In the genomic region with DNA sequence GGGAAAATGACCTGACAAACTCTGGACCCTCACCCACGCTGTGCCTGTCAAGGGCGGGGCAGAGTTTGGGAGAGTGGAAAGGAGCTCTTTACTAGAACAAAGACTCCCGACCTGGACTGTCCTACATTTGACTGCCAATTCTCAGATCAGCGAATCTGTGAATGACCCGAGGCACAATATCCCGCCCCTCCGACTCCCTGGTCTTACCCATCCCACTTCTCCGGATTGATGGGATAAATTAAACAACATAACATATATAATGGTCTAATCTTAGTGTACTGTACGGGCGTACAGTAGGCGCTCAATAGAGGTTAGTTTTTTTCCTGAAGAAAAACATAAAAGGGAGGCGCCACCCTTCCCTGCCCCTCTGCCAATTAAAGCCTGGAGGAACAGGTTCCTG, we compare ENCODE assay signal across 8 mouse cellular contexts. TPM values are rescaled to one million over a fixed set of nuclear protein-coding genes. Genes with fewer than 3 reads are reported as not detected.
A peak's percentile ranks its signal among the peaks of the same experiment; 100 is the strongest.
DNase-seq lines count a peak whose midpoint lies in the region; ATAC-seq and TF ChIP-seq lines count a peak whose summit lies in the region.

No protein-coding gene starts in this region.

- no peak for ATAC-seq in forebrain, postnatal 0 days
- ATAC-seq in liver, embryonic 16.5 days (ENCODE audit: low read depth), result no peak

- H3K4me2 ChIP-seq in forebrain, postnatal 0 days (ENCODE audit: low read depth), result peak overlapping the region; percentile 100
- H3K4me2 ChIP-seq in liver, embryonic 16.5 days (ENCODE audit: low read depth, low read length), result peak overlapping the region; percentile 85

- 0 out of 2 replicates have a peak overlapping the region, but pooled peaks have one; percentile 67 for H3K9ac ChIP-seq in ES-Bruce4 (ENCODE audit: low read depth, poor library complexity, severe bottlenecking)
- H3K9ac ChIP-seq in forebrain, postnatal 0 days, result peak overlapping the region; percentile 51
- peak overlapping the region; percentile 99 for H3K9ac ChIP-seq in liver, embryonic 16.5 days (ENCODE audit: low read depth, low read length)

- H3K4me1 ChIP-seq in ES-Bruce4 (ENCODE audit: control insufficient read depth, insufficient read depth, low read length), result peaks cover 12% of the 10 kb centered on the region
- no peaks in the 10 kb centered on the region for H3K4me1 ChIP-seq in forebrain, postnatal 0 days (ENCODE audit: insufficient read depth)
- H3K4me1 ChIP-seq in liver, embryonic 16.5 days (ENCODE audit: control insufficient read depth, low read depth, low read length), result peaks cover 36% of the 10 kb centered on the region

- H3K27ac ChIP-seq in gastrocnemius, adult 2 months, result peak overlapping the region; percentile 81; the same call in 1 of the 2 replicates
- H3K27ac ChIP-seq in ES-Bruce4 (ENCODE audit: insufficient read depth, low read length), result no peak overlapping the region
- no peak overlapping the region for H3K27ac ChIP-seq in forebrain, postnatal 0 days (ENCODE audit: low read depth, low read length)
- peak overlapping the region; percentile 99 for H3K27ac ChIP-seq in liver, embryonic 16.5 days (ENCODE audit: low read length)

- TF ChIP-seq POLR2A in ES-Bruce4 (IDR thresholded peaks at IDR 0.05; ENCODE audit: insufficient read depth, low read length), result no peak

- no peak for DNase-seq in gastrocnemius, adult 2 months
- no peak for DNase-seq in gastrocnemius, postnatal 14 days
- no peak for DNase-seq in forebrain, postnatal 0 days
- no peak for DNase-seq in thymus, postnatal 4 days
- no peak for DNase-seq in adrenal gland, adult 18-20 months (ENCODE audit: low spot score in 2 of 2)
- DNase-seq in left cerebral cortex, adult 9 months (ENCODE audit: low spot score in 2 of 2), result no peak

- H3K9me3 ChIP-seq in ES-Bruce4 (replicated peaks; ENCODE audit: control insufficient read depth, insufficient read depth, low read length, poor library complexity, severe bottlenecking), result no peaks in the 10 kb centered on the region
- H3K9me3 ChIP-seq in forebrain, postnatal 0 days (ENCODE audit: low read length), result no peaks in the 10 kb centered on the region
- no peaks in the 10 kb centered on the region for H3K9me3 ChIP-seq in liver, embryonic 16.5 days (replicated peaks; ENCODE audit: control insufficient read depth, low read length)

- H3K36me3 ChIP-seq in ES-Bruce4 (ENCODE audit: control insufficient read depth, insufficient read depth, low read length, poor library complexity, severe bottlenecking), result no peaks in the 10 kb centered on the region
- no peaks in the 10 kb centered on the region for H3K36me3 ChIP-seq in forebrain, postnatal 0 days (ENCODE audit: insufficient read depth)
- H3K36me3 ChIP-seq in liver, embryonic 16.5 days (ENCODE audit: control insufficient read depth, insufficient read depth), result peaks cover 12% of the 10 kb centered on the region

- TF ChIP-seq EP300 in ES-Bruce4 (IDR thresholded peaks at IDR 0.05; ENCODE audit: insufficient read depth, low read depth, low read length), result no peak

- TF ChIP-seq CTCF in gastrocnemius, adult 2 months (IDR thresholded peaks at IDR 0.05), result no peak
- TF ChIP-seq CTCF in ES-Bruce4 (IDR thresholded peaks at IDR 0.05; ENCODE audit: low read depth, low read length), result no peak
- TF ChIP-seq CTCF in forebrain, postnatal 0 days (IDR thresholded peaks at IDR 0.05; ENCODE audit: low read depth), result no peak

- intact Hi-C loops in gastrocnemius, adult 2 months (cut with DNase I), result no loop called here
- intact Hi-C loops in gastrocnemius, postnatal 14 days (cut with DNase I; ENCODE audit: low total_unique reads), result no loop called here

- no peaks in the 10 kb centered on the region for H3K27me3 ChIP-seq in ES-Bruce4 (ENCODE audit: control insufficient read depth, insufficient read depth, low read length, poor library complexity, severe bottlenecking)
- H3K27me3 ChIP-seq in forebrain, postnatal 0 days (ENCODE audit: insufficient read depth, low read length), result no peaks in the 10 kb centered on the region
- no peaks in the 10 kb centered on the region for H3K27me3 ChIP-seq in liver, embryonic 16.5 days (ENCODE audit: control insufficient read depth, insufficient read depth, low read depth, low read length)

- WGBS in forebrain, postnatal 0 days, result 13% methylated on average over 12 of the region's 12 CpGs
- WGBS in liver, embryonic 16.5 days (ENCODE audit: insufficient replicate concordance), result 30% methylated on average over 12 of the region's 12 CpGs

- H3K4me3 ChIP-seq in gastrocnemius, adult 2 months, result peak overlapping the region; percentile 91
- no peak overlapping the region for H3K4me3 ChIP-seq in ES-Bruce4 (ENCODE audit: low read depth, low read length)
- peak overlapping the region; percentile 54 for H3K4me3 ChIP-seq in forebrain, postnatal 0 days (ENCODE audit: low read depth, low read length)
- H3K4me3 ChIP-seq in liver, embryonic 16.5 days (ENCODE audit: low read depth, low read length), result peak overlapping the region; percentile 92

RNA-seq across cellular contexts. Expression of gene E2f2, which starts 0.7 kb away (rescaled TPM):
- total RNA-seq in gastrocnemius, adult 2 months (2021), result 1 to 10 TPM in 1 of 2 experiments, under 1 TPM in 1; 0.48 to 1.1 TPM
- total RNA-seq in gastrocnemius, postnatal 14 days (2021), result 1 to 10 TPM; 4.0 to 6.5 TPM
- 3.1 and 6.3 TPM in 2 replicates for polyA plus RNA-seq in ES-Bruce4 (2011; ENCODE audit: insufficient read depth, insufficient read length, low read depth, missing spikeins)
- 0.85 and 1.2 TPM in 2 replicates for total RNA-seq in forebrain, postnatal 0 days (2014; rRNA removed)
- 0.84 and 1.4 TPM in 2 replicates for polyA plus RNA-seq in forebrain, postnatal 0 days (2015; fragmentation: Nextera tagmentation; extraction: Ambion mirVana)
- 83.5 and 93.6 TPM in 2 replicates for polyA plus RNA-seq in liver, embryonic 16.5 days (2015; fragmentation: Nextera tagmentation; extraction: Ambion mirVana)
- total RNA-seq in adrenal gland, adult 18-20 months (2021), result 1 to 10 TPM; 1.9 to 3.2 TPM

RNA-seq across cellular contexts. Expression of gene Id3, which starts 28.2 kb away (rescaled TPM):
- 10 to 100 TPM; 11.3 to 21.9 TPM for total RNA-seq in gastrocnemius, adult 2 months (2021)
- total RNA-seq in gastrocnemius, postnatal 14 days (2021), result 10 to 100 TPM; 28.4 to 28.7 TPM
- 9.6 and 11.0 TPM in 2 replicates for polyA plus RNA-seq in ES-Bruce4 (2011; ENCODE audit: insufficient read depth, insufficient read length, low read depth, missing spikeins)
- 134 and 153 TPM in 2 replicates for total RNA-seq in forebrain, postnatal 0 days (2014; rRNA removed)
- 177 and 185 TPM in 2 replicates for polyA plus RNA-seq in forebrain, postnatal 0 days (2015; fragmentation: Nextera tagmentation; extraction: Ambion mirVana)
- polyA plus RNA-seq in liver, embryonic 16.5 days (2015; fragmentation: Nextera tagmentation; extraction: Ambion mirVana), result 37.5 and 40.6 TPM in 2 replicates
- total RNA-seq in adrenal gland, adult 18-20 months (2021), result 10 to 100 TPM; 47.4 to 77.7 TPM

RNA-seq across cellular contexts. Expression of gene Asap3, which starts 34.7 kb away (rescaled TPM):
- 1 to 10 TPM; 1.5 to 2.5 TPM for total RNA-seq in gastrocnemius, adult 2 months (2021)
- total RNA-seq in gastrocnemius, postnatal 14 days (2021), result 1 to 10 TPM; 4.0 to 5.9 TPM
- 7.2 and 9.3 TPM in 2 replicates for polyA plus RNA-seq in ES-Bruce4 (2011; ENCODE audit: insufficient read depth, insufficient read length, low read depth, missing spikeins)
- total RNA-seq in forebrain, postnatal 0 days (2014; rRNA removed), result 3.5 and 3.8 TPM in 2 replicates
- polyA plus RNA-seq in forebrain, postnatal 0 days (2015; fragmentation: Nextera tagmentation; extraction: Ambion mirVana), result 2.0 and 2.5 TPM in 2 replicates
- 2.2 and 3.0 TPM in 2 replicates for polyA plus RNA-seq in liver, embryonic 16.5 days (2015; fragmentation: Nextera tagmentation; extraction: Ambion mirVana)
- 1 to 10 TPM; 1.6 to 2.8 TPM for total RNA-seq in adrenal gland, adult 18-20 months (2021)

Comparison
In these comparisons a context has a peak if more than half of its experiments do, and no peak if none do; other contexts are left out.
1. H3K27ac ChIP-seq: peak in gastrocnemius, adult 2 months (single experiment) and liver, embryonic 16.5 days (single experiment); none in ES-Bruce4 (single experiment) and forebrain, postnatal 0 days (single experiment).
2. Peak in every context shown above with its lines, with median percentiles within 50 percentile points of each other: H3K9ac ChIP-seq.